Mouse (Mus musculus) right cerebral cortex, postnatal 25 days (tissue): ENCODE results near the gene Ptcd1.
A peak's percentile ranks its signal among the peaks of the same experiment; 100 is the strongest.
"Not testable (repeated sequence)": the region's sequence is repeated elsewhere in the genome, so short reads cannot be mapped to it uniquely, and the experiment has no call there.

Experiments
- DNase-seq: peaks from one replicate; pipeline ENCODE4 v3.0.0; 2022

The Ptcd1 gene

DNA sequence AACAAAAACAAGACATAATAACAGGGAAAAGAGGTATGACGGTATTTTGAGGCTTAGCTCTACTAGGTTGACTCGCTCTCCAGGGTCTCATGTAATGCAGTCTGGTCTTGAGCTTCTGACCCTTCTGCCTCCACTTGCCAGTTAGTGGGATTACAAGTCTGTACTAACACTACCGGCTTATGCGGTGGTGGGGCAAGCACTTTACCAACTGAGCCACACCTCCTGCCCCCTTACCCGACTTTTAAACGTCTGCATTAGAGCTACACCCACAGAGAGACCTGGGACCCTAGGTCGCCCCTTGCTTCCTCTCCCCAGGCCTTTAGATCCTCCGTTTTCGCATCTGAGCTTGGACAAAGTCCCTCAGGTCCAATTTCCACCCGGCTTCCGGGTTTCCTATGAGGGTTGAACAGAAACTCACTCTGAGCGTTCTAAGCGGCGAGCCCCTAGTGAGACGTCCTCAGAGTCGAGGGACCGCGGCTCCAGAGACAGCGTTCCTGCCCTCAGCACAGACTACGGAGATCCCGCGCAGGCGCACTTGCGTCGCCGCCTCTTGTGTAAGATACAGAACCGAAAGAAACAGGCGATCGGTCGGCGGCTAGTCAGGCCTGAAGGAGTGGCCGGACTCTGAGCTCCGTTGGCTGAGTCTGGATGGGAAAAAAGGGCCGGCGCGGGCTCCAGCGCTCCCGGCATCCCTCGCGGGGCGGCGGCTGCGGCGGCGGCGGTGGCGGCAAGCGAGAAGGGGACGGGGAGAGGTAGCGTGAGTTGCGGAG lies at the start of gene Ptcd1, which contains the start of gene Cpsf4:
Ptcd1 (minus strand) TSS at position 573 of the 770 bp plus-strand sequence.
Cpsf4 (plus strand) TSS at position 678 of the 770 bp plus-strand sequence.
- DNase-seq = peak; percentile 97

DNA sequence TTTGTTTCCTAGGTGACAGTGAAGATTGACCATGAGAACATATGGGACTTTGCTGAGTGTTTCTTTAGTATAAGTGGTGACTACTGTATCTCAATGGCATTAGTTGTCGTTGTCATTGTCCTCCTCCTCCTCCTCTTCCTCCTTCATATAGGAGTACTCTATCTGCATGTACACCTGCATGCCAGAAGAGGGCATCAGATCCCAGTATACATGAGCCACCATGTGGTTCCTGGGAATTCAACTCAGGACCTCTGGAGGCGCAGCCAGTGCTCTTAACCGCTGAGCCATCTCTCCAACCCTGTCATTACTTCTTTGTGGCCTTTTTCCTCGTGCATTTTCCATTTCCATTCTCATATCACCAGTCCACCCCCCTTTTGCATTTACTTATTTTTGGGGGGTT lies 47.8 kb upstream of the Ptcd1 start:
- no peak for DNase-seq

DNA sequence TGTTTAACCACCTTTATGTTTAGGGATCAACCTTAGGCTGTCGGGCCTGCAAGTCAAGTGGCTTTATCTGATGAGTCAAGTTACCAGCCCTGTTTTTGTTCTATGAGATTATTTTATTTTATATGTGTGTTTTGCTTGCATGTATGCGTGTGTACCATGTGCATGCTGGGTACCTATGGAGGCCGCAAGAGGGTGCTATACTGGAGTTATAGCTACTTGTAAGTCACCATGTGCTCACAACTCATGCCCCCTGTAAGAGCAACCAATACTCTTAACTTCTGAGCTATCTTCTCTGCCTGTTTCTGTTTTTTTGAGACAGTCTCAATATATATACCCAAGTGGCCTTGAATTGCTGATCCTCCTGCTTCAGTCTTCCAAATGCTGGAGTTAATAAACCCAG lies 46.6 kb upstream of the Ptcd1 start:
- no peak for DNase-seq

DNA sequence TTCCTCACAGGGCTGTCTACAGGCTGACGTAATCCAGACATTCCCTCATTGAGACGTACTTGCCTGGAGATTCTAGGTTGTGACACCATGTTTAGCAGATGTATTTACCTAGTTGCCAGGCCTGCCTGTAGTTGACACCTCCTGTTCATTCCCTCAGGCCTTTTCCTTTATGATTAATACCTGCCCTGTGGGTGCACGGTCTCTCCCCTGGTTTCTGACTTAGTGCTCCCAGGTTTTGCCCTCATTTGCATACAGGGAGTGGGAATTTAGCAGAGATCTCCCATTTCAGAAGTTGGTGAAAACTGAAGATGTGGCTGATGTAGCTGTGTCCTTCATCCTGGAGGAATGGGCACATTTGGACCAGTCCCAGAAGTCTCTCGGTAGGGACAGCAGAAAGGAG lies 45.3 kb upstream of the Ptcd1 start:
- DNase-seq = no peak

DNA sequence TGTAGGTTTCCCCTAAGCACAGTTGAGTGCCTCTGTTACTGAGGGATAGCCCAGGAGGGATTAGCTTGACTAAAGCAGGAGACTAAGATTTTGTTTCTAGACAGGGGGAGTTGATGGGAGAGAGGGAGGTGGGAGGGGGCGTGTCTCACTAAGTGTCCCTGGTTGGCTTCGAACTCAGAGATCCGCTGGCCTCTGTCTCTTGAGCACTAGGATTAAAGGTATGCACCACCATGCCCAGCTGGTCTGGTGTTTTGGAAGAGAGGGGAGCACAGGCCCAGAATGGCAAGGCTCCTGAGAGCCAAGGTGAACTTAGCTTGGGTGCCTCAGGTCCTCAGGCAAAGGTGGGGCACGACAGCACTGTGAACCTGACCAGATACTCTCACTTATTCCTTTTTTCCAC lies 44.4 kb upstream of the Ptcd1 start:
- no peak for DNase-seq

DNA sequence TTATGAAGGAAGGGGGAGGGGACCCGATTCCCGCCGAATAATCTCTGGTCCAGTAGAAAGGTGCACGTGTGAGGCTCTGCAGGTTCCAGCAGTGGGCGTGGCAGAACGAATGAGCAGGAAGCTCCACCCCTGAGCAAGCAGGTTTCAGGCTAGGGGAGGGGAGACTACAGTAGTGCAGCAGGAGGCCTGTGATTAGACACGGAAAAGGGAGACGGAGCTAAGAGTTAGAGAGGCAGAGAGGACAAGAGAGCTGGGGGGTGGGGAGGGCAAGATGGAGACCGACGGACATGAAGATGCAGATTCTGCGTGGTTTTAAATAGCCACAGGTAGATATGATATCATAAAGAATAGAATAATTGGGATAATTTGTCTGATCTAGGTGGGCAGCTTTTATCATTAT lies 41.5 kb upstream of the Ptcd1 start:
- not testable (repeated sequence) for DNase-seq

DNA sequence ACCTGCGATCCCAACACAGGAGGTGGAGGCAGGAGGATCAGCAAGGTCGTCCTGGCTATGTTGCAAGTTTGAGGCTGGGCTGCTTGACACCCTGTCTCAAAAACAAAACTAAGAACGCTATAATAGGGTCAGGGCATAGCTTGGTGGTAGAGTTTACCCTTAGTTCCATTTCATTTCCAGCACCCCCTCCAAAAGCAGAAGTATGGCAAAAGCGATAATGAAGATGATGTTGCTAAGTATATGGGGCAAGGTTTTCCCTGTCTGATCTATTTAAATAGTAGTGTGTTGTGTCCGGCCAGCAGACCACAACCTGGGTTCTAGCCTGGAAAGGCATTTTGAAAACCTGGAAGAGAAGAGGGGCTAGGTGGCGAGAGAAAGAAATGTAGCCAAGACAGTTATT lies 41.0 kb upstream of the Ptcd1 start:
- no peak for DNase-seq

DNA sequence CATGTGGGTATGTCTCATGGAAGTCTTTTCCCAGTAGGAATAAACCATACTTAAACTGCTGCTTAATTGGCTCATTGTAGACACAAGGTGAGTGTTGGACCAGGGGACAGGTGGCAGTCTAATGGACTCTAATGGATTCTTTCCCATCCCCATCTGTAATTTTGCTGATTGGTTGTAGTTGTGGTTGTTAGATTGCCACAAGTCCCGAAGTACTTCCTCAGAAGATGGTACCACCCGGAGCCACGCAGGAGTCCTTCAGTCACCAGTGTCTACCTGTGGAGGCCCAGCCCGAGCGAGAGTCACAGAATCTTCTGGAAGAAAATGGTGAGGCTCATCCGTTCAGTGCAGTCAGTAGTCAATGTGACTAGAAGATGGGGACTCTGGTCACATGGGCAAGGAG lies 40.5 kb upstream of the Ptcd1 start:
- DNase-seq = no peak

DNA sequence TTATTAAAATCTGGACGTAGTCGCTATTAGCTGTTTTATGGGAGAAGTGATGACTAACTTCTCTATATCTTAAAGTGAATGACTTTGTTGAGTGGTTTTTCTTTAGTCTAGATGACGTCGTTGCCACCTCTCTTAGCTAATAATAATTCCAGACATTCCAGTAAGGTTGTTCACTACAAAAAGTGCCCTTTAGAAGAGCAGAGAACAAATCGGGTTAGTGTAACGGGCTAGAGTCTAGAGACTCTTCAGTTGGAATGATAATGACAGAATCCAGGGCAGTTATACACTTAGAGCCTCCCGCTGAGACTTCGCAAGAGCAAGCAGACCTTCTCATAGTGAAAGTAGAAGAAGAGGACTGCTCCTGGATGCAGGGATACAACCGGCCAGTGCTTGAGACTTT lies 38.1 kb upstream of the Ptcd1 start:
- no peak for DNase-seq

DNA sequence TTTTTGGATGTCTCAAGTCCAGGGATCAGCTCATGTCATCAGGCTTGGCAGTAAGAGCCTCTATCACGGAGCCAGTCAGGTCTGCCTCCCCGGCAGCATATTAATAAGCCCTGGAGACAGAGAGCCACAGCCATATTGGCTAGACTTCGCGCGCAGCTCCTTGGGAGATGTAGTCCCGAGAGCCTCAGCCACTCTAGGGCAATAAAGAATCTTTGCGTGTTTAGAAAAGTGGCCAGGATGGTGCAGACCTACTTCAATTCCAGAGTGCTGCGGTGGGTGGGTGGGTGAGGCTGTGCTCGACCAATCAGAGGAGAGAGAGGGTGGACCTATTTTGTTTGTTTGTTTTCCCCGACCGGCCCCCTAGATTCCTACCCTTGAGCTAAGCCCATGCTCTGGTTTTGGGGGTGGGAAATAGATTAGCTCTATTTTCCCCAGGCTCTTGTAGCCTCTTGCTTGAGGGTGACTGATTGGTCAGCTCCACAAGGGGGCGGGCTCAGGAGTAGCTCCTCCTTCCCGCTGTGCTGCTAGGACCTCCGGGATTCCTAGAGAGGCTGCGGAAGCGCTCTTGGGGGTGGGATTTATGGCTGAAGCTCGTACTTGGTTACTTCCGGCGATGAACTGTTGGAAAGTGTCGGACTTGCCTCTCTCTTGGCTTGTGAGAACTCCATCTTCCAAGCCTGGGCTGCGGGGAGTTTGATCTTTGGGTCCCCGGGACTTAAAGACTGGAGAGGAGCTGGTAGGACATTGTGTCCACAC lies 37.2 kb upstream of the Ptcd1 start, which contains the start of gene Zkscan5:
Zkscan5 (plus strand) TSS at position 627 of the 756 bp plus-strand sequence.
- peak; percentile 95 for DNase-seq

DNA sequence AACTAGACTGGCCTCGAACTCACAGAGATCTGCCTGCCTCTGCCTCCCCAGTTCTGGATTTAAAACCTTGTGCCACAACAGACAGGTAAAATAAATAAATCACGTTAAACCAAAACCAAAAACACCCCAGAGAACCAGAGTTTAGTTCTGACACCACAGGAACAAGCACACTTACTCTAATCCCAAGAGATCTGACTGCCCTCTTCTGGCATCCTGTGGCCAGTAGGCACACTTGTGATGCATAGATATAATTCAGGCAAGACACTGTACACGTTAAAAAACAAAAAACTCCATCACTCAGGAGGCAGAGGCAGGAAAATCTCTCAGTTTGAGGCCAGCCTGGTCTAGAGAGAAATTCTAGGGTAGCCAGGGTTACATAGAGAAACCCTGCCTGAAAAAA lies 35.5 kb upstream of the Ptcd1 start:
- no peak for DNase-seq

DNA sequence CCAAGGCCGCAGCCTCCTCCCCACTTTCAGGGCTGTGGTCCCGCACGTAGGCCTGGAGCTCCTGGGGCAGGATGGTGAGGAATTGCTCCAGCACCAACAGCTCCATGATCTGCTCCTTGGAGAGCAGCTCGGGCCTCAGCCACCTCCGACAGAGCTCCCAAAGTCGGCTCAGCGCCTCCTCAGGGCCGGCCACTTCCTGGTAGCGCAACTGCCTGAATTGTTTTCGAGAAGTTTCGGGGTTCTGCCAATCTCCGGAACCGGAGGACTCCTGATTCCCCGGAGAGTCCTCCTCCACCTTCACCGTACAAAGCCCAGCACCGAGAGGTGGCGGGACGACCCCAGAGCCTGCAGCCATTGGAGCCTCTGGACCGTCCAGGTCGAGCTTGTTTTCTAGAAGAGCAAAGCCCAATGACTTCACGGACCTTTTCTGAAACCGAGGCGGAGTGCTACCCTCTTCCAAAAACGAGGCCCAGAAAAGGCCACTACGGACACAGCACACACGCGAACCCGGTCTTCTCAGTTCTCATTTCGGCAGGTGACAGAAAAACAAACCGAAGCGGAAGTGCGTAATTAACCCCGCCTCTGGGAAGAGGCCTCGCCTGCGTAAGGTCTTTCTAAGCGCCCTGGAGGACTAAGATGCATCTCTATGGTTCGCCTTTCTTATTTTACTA lies 34.5 kb upstream of the Ptcd1 start, which contains the start of gene Zkscan14:
Zkscan14 (minus strand) TSS at position 548 of the 671 bp plus-strand sequence.
- peak; percentile 71 for DNase-seq

DNA sequence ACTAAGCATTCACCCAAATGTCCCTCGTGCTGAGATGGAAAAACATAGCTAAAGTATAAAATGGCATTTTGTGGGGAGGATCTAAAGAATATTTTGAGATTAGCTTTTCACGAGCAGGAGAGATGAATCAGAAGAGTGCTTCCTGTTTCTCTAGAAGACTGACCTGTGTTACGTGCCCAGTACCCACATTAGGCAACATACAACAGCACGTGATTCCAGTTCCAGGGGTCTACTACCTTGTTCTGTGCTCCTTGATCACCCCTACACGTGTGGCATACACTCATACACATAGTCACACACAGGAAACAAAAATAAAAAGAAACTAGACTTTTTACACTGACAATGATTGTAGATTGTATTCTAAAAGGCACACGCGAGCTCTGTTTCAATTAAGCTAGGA lies 33.5 kb upstream of the Ptcd1 start:
- DNase-seq = no peak

DNA sequence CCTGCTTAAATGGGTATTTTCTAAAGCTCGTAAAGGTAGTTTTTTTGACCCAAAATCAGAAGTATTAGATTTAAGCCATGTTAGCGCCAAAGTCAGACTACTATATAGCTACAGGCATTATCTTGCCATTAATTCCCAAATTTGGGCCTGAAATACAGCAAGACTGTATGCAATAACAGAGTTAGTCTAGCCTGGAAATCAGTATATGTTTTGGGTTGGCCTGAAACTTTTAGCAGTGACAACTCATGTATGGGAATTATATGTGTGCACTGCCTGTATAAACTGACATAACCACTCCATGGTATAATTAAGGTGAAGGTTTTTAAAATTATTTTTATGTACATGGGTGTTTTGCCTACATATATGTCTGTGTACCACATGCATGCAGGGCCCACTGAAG lies 25.1 kb upstream of the Ptcd1 start, which contains the start of gene Atp5j2:
Atp5j2 (minus strand) TSS at position 101 of the 400 bp plus-strand sequence.
- no peak for DNase-seq

DNA sequence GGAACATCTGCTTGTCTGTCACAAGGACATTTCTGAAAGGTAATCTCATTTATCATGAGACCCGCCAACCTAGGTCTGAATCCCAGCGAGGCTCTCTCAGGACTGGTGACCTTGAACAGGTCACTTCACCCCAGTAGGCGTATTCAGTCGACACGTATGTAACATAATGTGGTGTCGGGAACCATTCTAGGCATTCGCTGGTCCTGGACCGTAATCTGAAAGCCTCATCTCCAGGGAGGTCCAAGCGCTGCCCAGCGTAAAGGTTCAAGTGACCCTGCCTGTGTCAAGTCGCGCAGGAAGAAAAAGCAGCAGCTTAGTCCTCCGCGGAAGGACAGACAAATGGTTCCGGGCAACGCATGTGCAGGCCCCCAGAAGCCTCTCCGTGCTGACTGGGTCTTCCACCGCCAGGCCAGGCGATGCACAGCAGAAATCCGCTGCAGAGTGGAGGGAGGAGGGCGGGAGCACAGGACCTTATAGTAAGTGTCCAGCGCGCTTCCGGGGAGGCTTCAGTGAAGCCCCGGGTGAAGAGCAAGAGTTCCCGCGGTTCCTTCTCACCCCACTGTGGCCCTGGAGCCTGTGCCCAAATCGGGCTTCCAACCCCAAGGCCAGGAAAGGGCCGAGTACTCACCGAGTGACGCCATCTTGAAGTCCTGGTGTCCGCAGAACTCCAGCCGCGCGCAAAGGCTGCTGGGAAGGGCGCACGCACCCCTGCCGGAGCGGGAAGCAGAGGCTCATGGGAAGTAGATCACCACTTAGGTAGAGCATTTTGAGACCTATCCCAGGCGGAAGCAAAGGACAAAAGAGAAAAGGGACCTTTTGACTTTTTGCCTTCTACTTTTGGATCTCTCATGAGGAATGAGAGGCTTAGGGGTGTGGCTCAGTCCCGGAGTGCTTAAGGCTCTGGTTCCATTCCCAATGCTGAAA lies 24.2 kb upstream of the Ptcd1 start:
- DNase-seq = peak; percentile 92

DNA sequence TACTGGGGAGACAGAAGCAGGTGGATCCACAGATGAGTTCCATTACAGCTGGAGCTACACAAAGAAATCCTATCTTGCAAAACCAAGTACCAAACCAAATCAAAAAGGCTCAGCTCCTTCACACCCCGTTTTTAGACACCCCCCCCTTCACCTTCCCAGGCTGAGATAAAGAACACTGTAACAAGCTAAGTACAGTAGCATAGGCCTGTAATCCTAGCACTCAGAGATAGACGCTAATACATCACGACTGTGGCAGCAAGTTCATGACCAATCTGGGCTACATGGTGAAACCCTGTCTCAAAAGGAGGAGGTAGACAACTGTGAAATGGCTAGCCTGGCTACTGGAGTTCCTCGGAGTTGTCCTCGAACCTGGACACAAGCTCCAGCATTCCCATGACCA lies 23.5 kb upstream of the Ptcd1 start:
- no peak for DNase-seq

DNA sequence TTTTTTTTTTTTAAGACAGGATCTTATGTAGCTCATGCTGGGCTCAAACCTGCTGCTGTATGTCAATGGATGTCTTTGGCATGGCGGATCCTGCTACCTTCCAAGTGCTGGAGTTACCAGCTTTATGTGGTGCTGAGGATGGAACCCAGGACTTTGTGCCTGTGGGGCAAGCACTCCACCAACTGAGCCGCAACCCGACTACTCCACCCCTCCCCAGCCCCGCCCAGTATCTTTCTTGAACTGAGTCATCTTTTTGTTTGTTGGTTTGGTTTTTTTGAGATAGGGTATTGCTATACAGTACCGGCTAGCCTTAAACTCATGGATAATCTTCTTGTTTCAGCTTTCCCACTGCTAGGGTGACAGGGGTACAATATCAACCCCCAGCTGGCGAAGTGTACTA lies 22.5 kb upstream of the Ptcd1 start:
- no peak for DNase-seq

DNA sequence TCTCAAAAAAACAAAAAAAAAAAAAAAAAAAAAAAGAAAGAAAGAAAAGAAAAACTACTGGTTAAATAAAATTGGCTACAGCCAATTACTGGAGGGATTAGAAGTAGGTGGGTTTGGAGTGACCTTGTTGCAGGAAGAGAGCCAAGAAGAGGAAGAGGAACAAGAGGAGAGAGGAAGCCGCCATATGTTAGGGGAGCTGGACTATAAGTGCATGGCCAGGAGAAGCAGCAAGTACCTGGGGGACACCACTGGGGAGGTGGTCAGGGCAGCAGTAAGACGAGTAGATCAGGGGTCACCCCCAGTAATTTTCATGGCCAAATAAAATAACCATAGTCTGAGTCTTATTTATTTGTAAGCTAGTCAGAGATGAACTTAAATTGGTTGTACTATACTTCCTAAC lies 18.3 kb upstream of the Ptcd1 start:
- no peak for DNase-seq

DNA sequence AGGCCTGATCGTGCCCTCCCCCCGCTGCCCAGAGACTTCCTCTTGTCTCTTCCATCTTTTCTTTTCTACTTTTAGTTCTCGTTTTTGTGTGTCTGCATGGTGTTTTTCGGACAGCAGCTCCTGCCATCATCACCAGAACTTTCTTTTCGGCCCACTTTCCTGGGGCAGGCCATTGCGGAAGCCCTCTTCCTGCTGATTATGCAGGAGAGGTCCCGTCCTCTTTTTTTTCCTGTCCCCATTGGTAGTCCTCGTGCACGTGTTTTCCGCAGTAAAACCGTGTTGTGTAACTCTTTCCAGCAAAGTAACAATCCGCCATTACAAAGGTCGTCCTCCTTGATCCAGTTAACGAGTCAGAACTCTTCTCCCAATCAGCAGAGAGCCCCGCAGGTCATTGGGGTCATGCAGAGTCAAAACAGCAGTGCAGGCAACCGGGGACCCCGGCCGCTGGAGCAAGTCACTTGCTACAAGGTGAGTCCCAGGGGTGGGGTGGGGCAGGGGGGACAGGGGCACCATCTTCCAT lies 11.6 kb upstream of the Ptcd1 start:
- DNase-seq = no peak

DNA sequence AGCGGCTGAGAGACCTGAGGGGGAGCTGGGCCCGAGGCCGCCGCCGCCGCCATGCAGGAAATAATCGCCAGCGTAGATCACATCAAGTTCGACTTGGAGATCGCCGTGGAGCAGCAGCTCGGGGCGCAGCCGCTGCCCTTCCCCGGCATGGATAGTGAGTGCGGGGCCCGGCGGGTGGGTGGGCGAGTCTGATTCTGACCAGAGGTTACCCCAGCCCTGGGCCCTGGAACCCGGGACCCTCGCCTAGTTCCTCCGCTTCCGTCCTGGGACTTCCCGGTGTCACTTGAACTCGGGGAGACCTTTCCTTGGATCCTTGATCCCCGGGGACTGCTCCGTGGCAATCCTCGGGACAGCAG lies 376 bp upstream of the Ptcd1 start:
- no peak for DNase-seq

DNA sequence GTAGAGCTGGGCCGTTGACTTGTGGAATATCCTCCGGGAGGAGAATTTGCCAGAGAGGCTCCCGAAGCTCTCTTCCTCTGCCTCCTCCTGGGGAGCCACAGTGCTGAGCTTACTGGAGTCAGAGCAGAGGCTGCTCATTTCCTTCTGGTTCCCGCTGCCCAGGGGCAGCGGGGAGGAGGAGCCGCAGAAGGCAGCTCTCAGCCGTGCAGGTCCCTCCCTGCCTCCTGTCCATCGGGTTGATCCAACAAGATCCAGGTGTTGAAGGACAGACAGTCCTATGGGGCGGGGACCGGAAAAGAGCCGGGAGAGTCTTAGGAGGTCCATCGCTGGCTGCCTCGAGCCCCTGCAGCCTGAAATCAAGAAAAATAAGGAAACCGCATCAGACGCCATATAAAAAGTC lies 1.7 kb downstream of the Ptcd1 start:
- DNase-seq = no peak

DNA sequence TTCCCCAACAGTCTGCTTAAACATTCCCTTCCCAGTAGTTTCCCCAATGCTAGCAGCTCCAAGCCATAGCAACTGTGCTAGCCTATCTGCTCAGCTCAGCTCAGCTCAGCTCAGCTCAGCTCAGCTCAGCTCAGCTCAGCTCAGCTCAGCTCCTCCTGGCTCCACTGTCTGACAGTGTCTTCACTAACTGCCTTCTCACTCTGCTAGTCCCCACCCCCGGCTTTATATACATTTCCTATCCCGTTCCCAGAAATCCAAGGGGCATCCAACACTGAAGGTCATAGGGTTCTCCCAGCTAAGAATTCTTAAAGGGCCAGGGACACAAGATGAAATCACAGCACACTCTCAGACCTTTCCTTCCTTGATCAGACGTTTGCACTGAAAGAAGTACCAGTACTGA lies 2.2 kb downstream of the Ptcd1 start:
- no peak for DNase-seq
